Mouse (Mus musculus): Measurements from ENCODE around the gene Rbpjl.

DNA sequence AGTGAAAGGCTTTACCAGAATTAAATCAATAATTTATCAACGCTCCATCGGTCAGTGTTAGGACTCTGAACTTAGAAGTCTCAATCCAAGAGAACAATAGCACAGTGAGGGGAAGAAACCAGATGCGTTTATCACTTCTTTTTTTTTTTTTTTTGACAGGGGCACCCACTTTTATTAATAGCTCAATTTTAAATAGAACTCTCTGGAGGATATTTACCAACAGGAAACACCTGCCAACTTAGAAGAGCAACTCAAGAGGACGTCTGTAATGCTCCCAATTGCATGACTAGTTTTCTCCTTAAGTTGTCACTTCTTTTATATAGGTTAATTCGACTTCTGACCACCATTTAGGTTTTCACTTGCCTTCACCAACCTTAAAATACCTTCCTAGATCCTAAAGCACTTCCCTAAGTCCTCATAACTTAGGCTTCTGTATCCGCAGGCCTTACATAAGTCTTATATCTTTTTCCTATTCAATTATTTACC is 34.3 kb upstream of the Rbpjl start:
- TF ChIP-seq TAL1 (conservative IDR thresholded peaks at IDR 0.05; ENCODE audit: low read depth, low read length) (no peak), POLR2AphosphoS5 (IDR thresholded peaks at IDR 0.05; ENCODE audit: insufficient replicate concordance, low read depth, low read length) (no peak), GATA2 (IDR thresholded peaks at IDR 0.05; ENCODE audit: borderline replicate concordance, low read depth, low read length) (no peak)

Measured in G1E (cell line).